Mouse (Mus musculus): ENCODE measurements around the gene Clcn1. TPM values are rescaled to one million over a fixed set of nuclear protein-coding genes. Genes with fewer than 3 reads are reported as not detected.

Gene Clcn1
- polyA plus RNA-seq, 1 experiment from 2014 or later, result 1.5 TPM

- no peaks in the 10 kb centered on the region for H3K27me3 ChIP-seq (ENCODE audit: poor library complexity, severe bottlenecking)
- DNase-seq (ENCODE audit: extremely low spot score, low spot score), result no peak
- WGBS, result 32% methylated on average over 12 of the region's 12 CpGs
- H3K4me1 ChIP-seq, result peaks cover 38% of the 10 kb centered on the region
- no peaks in the 10 kb centered on the region for H3K9me3 ChIP-seq
- peak overlapping the region; percentile 88 for H3K4me3 ChIP-seq
- H3K27ac ChIP-seq, result no peak overlapping the region
- H3K36me3 ChIP-seq (replicated peaks), result peaks cover 22% of the 10 kb centered on the region
Observed at GRCm38 (mm10) chr6:42348281-42349005, 62.0 kb downstream of the Clcn1 start.

- H3K9me3 ChIP-seq, result no peaks in the 10 kb centered on the region
- H3K27me3 ChIP-seq (ENCODE audit: poor library complexity, severe bottlenecking), result no peaks in the 10 kb centered on the region
- peak; percentile 66 for DNase-seq (ENCODE audit: extremely low spot score, low spot score)
- H3K27ac ChIP-seq, result peak overlapping the region; percentile 97
- peaks cover 40% of the 10 kb centered on the region for H3K4me1 ChIP-seq
- H3K4me3 ChIP-seq, result peak overlapping the region; percentile 88
- WGBS, result 2% methylated on average over 11 of the region's 11 CpGs
- H3K36me3 ChIP-seq (replicated peaks), result peaks cover 27% of the 10 kb centered on the region
Observed at GRCm38 (mm10) chr6:42349006-42349425, 62.5 kb downstream of the Clcn1 start.

- WGBS, result 0% methylated on average over 22 of the region's 36 CpGs
- no peaks in the 10 kb centered on the region for H3K9me3 ChIP-seq
- H3K4me3 ChIP-seq, result peak within 1 kb of the TSS; percentile 88
- peaks cover 45% of the 10 kb centered on the region for H3K4me1 ChIP-seq
- H3K36me3 ChIP-seq (replicated peaks), result peaks cover 32% of the 10 kb centered on the region
- peak within 1 kb of the TSS; percentile 97 for H3K27ac ChIP-seq
- H3K27me3 ChIP-seq (ENCODE audit: poor library complexity, severe bottlenecking), result no peaks in the 10 kb centered on the region
- peak; percentile 94 for DNase-seq (ENCODE audit: extremely low spot score, low spot score)
Observed at GRCm38 (mm10) chr6:42349426-42350020, 63.0 kb downstream of the Clcn1 start, which contains the start of gene Zyx. Gene Zyx, plus strand, starts transcription at chr6:42349630.

GRCm38 (mm10) chr6:42350021-42350967, 63.8 kb downstream of the Clcn1 start:
- H3K27ac ChIP-seq, result peak overlapping the region; percentile 97
- peaks cover 45% of the 10 kb centered on the region for H3K4me1 ChIP-seq
- H3K27me3 ChIP-seq (ENCODE audit: poor library complexity, severe bottlenecking), result no peaks in the 10 kb centered on the region
- H3K9me3 ChIP-seq, result no peaks in the 10 kb centered on the region
- peaks cover 40% of the 10 kb centered on the region for H3K36me3 ChIP-seq (replicated peaks)
- under 1% methylated on average over 57 of the region's 72 CpGs for WGBS
- H3K4me3 ChIP-seq, result peak overlapping the region; percentile 88
- peak; percentile 61 for DNase-seq (ENCODE audit: extremely low spot score, low spot score)

GRCm38 (mm10) chr6:42350968-42351775, 64.7 kb downstream of the Clcn1 start:
- no peak for DNase-seq (ENCODE audit: extremely low spot score, low spot score)
- Histone ChIP-seq H3K9me3 (no peaks in the 10 kb centered on the region), H3K36me3 (replicated peaks) (peaks cover 49% of the 10 kb centered on the region), H3K4me1 (peaks cover 45% of the 10 kb centered on the region), H3K4me3 (peak overlapping the region; percentile 88), H3K27me3 (ENCODE audit: poor library complexity, severe bottlenecking) (no peaks in the 10 kb centered on the region), H3K27ac (peak overlapping the region; percentile 97)
- 47% methylated on average over 13 of the region's 13 CpGs for WGBS

- WGBS, result 90% methylated on average over 7 of the region's 7 CpGs
Observed at GRCm38 (mm10) chr6:42351776-42352485, 65.4 kb downstream of the Clcn1 start.

GRCm38 (mm10) chr6:42352486-42352846, 66.0 kb downstream of the Clcn1 start:
- Histone ChIP-seq H3K4me1 (peaks cover 45% of the 10 kb centered on the region), H3K36me3 (replicated peaks) (peaks cover 62% of the 10 kb centered on the region), H3K4me3 (no peak overlapping the region), H3K27ac (no peak overlapping the region), H3K27me3 (ENCODE audit: poor library complexity, severe bottlenecking) (no peaks in the 10 kb centered on the region), H3K9me3 (no peaks in the 10 kb centered on the region)
- WGBS, result 95% methylated on average over 1 of the region's 1 CpGs
- no peak for DNase-seq (ENCODE audit: extremely low spot score, low spot score)

More at GRCm38 (mm10) chr6:42351776-42352485, 65.4 kb downstream of the Clcn1 start:
- Histone ChIP-seq H3K4me1 (peaks cover 45% of the 10 kb centered on the region), H3K4me3 (peak overlapping the region; percentile 88; the same call in 1 of the 2 replicates), H3K36me3 (replicated peaks) (peaks cover 56% of the 10 kb centered on the region), H3K27ac (peak overlapping the region; percentile 97; the same call in 1 of the 2 replicates), H3K27me3 (ENCODE audit: poor library complexity, severe bottlenecking) (no peaks in the 10 kb centered on the region), H3K9me3 (no peaks in the 10 kb centered on the region)
- DNase-seq (ENCODE audit: extremely low spot score, low spot score), result no peak

- Histone ChIP-seq H3K9me3 (no peaks in the 10 kb centered on the region), H3K27ac (no peak overlapping the region), H3K4me1 (peaks cover 44% of the 10 kb centered on the region), H3K27me3 (ENCODE audit: poor library complexity, severe bottlenecking) (no peaks in the 10 kb centered on the region), H3K4me3 (no peak overlapping the region), H3K36me3 (replicated peaks) (peaks cover 69% of the 10 kb centered on the region)
- no peak for DNase-seq (ENCODE audit: extremely low spot score, low spot score)
- WGBS, result 89% methylated on average over 8 of the region's 8 CpGs
Observed at GRCm38 (mm10) chr6:42353180-42353579, 66.7 kb downstream of the Clcn1 start.

GRCm38 (mm10) chr6:42354076-42355019, 67.9 kb downstream of the Clcn1 start:
- Histone ChIP-seq H3K27me3 (ENCODE audit: poor library complexity, severe bottlenecking) (no peaks in the 10 kb centered on the region), H3K4me1 (peaks cover 33% of the 10 kb centered on the region), H3K27ac (no peak overlapping the region), H3K9me3 (no peaks in the 10 kb centered on the region), H3K4me3 (no peak overlapping the region), H3K36me3 (replicated peaks) (peaks cover 81% of the 10 kb centered on the region)
- no peak for DNase-seq (ENCODE audit: extremely low spot score, low spot score)
- WGBS, result 87% methylated on average over 11 of the region's 11 CpGs

- Histone ChIP-seq H3K27me3 (ENCODE audit: poor library complexity, severe bottlenecking) (no peaks in the 10 kb centered on the region), H3K27ac (no peak overlapping the region), H3K36me3 (replicated peaks) (peaks cover 91% of the 10 kb centered on the region), H3K9me3 (no peaks in the 10 kb centered on the region), H3K4me3 (no peak overlapping the region), H3K4me1 (peaks cover 30% of the 10 kb centered on the region)
- no peak for DNase-seq (ENCODE audit: extremely low spot score, low spot score)
- 95% methylated on average over 6 of the region's 6 CpGs for WGBS
Observed at GRCm38 (mm10) chr6:42355366-42355765, 68.9 kb downstream of the Clcn1 start.

Data from forebrain, embryonic 10.5 days (tissue).